Comparison of ENCODE assay signal across 9 mouse cellular contexts in genomic region chr1:87154501-87155120, GRCm38 (mm10). TPM values are rescaled to one million over a fixed set of nuclear protein-coding genes. Genes with fewer than 3 reads are reported as not detected.
DNase-seq lines count a peak whose midpoint lies in the region; ATAC-seq and TF ChIP-seq lines count a peak whose summit lies in the region.
"Had no signal": no experiment of that assay in that cellular context is flagged by ENCODE, and none has a peak within 500 bp of the region (broad histone marks: within the 10 kb centered on the region; RNA-seq: fewer than 3 reads in every experiment).

No protein-coding gene starts in this region.

- DNase-seq in forebrain, embryonic 14.5 days (ENCODE audit: low spot score), result no peak
- DNase-seq in stomach, postnatal 0 days (ENCODE audit: low spot score), result no peak
- no peak for DNase-seq in cerebellum, adult 9-11 months
- DNase-seq in frontal cortex, adult 2 months (ENCODE audit: extremely low spot score in 1 of 2, low spot score in 1 of 2), result no peak
- DNase-seq: adrenal gland, adult 2 months had no signal

- peak overlapping the region; percentile 68 for H3K4me2 ChIP-seq in forebrain, embryonic 14.5 days (ENCODE audit: low read length)
- H3K4me2 ChIP-seq in liver, embryonic 12.5 days, result peak overlapping the region; percentile 40
- peak overlapping the region; percentile 53 for H3K4me2 ChIP-seq in stomach, postnatal 0 days (replicated peaks; ENCODE audit: low read depth)

- no peak for TF ChIP-seq EP300 in stomach, postnatal 0 days (optimal IDR thresholded peaks at IDR 0.05)

- no peak for TF ChIP-seq CTCF in stomach, postnatal 0 days (IDR thresholded peaks at IDR 0.05; ENCODE audit: low read depth)

- H3K27me3 ChIP-seq in megakaryocyte, embryonic 14.5 days (replicated peaks), result peaks cover 94% of the 10 kb centered on the region
- peaks cover 76% of the 10 kb centered on the region for H3K27me3 ChIP-seq in forebrain, embryonic 14.5 days (replicated peaks; ENCODE audit: control insufficient read depth, insufficient read depth, low read length)
- H3K27me3 ChIP-seq in liver, embryonic 12.5 days (replicated peaks), result peaks cover 100% of the 10 kb centered on the region
- H3K27me3 ChIP-seq in stomach, postnatal 0 days (ENCODE audit: control insufficient read depth, insufficient read depth, low read length), result peaks cover 43% of the 10 kb centered on the region

- 2% methylated on average over 58 of the region's 58 CpGs for WGBS in forebrain, embryonic 14.5 days
- WGBS in liver, embryonic 12.5 days (ENCODE audit: insufficient replicate concordance), result 3% methylated on average over 57 of the region's 58 CpGs
- WGBS in stomach, postnatal 0 days, result 3% methylated on average over 51 of the region's 58 CpGs

- peak overlapping the region; percentile 18; the same call in 1 of the 2 replicates for H3K27ac ChIP-seq in forebrain, embryonic 14.5 days (ENCODE audit: low read depth, low read length)
- H3K27ac ChIP-seq in liver, embryonic 12.5 days, result no peak overlapping the region
- H3K27ac ChIP-seq in stomach, postnatal 0 days (replicated peaks), result no peak overlapping the region
- H3K27ac ChIP-seq: liver, embryonic 14.5 days had no signal

- H3K9me3 ChIP-seq in megakaryocyte, embryonic 14.5 days, result no peaks in the 10 kb centered on the region; the same call in 1 of the 2 replicates
- no peaks in the 10 kb centered on the region for H3K9me3 ChIP-seq in forebrain, embryonic 14.5 days (replicated peaks; ENCODE audit: control insufficient read depth, low read length)
- H3K9me3 ChIP-seq in liver, embryonic 12.5 days (replicated peaks), result no peaks in the 10 kb centered on the region
- no peaks in the 10 kb centered on the region for H3K9me3 ChIP-seq in stomach, postnatal 0 days (ENCODE audit: control insufficient read depth, low read length)

- H3K36me3 ChIP-seq in megakaryocyte, embryonic 14.5 days (replicated peaks; ENCODE audit: low read length), result no peaks in the 10 kb centered on the region
- no peaks in the 10 kb centered on the region for H3K36me3 ChIP-seq in forebrain, embryonic 14.5 days (ENCODE audit: control insufficient read depth, insufficient read depth, low read length)
- no peaks in the 10 kb centered on the region for H3K36me3 ChIP-seq in liver, embryonic 12.5 days
- no peaks in the 10 kb centered on the region for H3K36me3 ChIP-seq in stomach, postnatal 0 days (ENCODE audit: control insufficient read depth, insufficient read depth, low read length)

- peak overlapping the region; percentile 38 for H3K4me3 ChIP-seq in megakaryocyte, embryonic 14.5 days (replicated peaks)
- H3K4me3 ChIP-seq in forebrain, embryonic 14.5 days (ENCODE audit: low read depth, low read length), result peak overlapping the region; percentile 42
- H3K4me3 ChIP-seq in liver, embryonic 12.5 days, result peak overlapping the region; percentile 28
- H3K4me3 ChIP-seq in stomach, postnatal 0 days (ENCODE audit: low read depth, low read length), result peak overlapping the region; percentile 35

- no peak for ATAC-seq in megakaryocyte, adult 5-6 weeks (ENCODE audit: poor library complexity, severe bottlenecking)
- peak; percentile 16; the same call in 1 of the 2 replicates for ATAC-seq in forebrain, embryonic 14.5 days
- ATAC-seq in liver, embryonic 12.5 days, result no peak
- no peak for ATAC-seq in stomach, postnatal 0 days (ENCODE audit: low FRiP score, low TSS enrichment)

- H3K4me1 ChIP-seq in megakaryocyte, embryonic 14.5 days, result peaks cover 12% of the 10 kb centered on the region
- H3K4me1 ChIP-seq in forebrain, embryonic 14.5 days (ENCODE audit: control insufficient read depth, insufficient read depth, low read length), result no peaks in the 10 kb centered on the region
- 0 out of 2 replicates have a peak, but pooled peaks cover 8% of the 10 kb centered on the region for H3K4me1 ChIP-seq in liver, embryonic 12.5 days
- H3K4me1 ChIP-seq in stomach, postnatal 0 days (replicated peaks; ENCODE audit: control insufficient read depth, insufficient read depth), result peaks cover 7% of the 10 kb centered on the region

- peak overlapping the region; percentile 69 for H3K9ac ChIP-seq in forebrain, embryonic 14.5 days (ENCODE audit: low read length)
- no peak overlapping the region for H3K9ac ChIP-seq in liver, embryonic 12.5 days
- no peak overlapping the region for H3K9ac ChIP-seq in stomach, postnatal 0 days (ENCODE audit: low read length)
- H3K9ac ChIP-seq: liver, embryonic 14.5 days had no signal

RNA-seq across cellular contexts. Expression of gene Ecel1, which starts 1.7 kb away (rescaled TPM):
- not detected in 2 replicates for polyA plus RNA-seq in megakaryocyte, embryonic 14.5 days (2012; ENCODE audit: insufficient read depth, low replicate concordance)
- total RNA-seq in megakaryocyte, adult 5-6 weeks (2015), result not detected in 2 replicates
- total RNA-seq in megakaryocyte, adult 5-6 weeks (2017), result not detected in 2 replicates
- 18.1 and 18.4 TPM in 2 replicates for polyA plus RNA-seq in forebrain, embryonic 14.5 days (2014; fragmentation: Nextera tagmentation; extraction: Ambion mirVana)
- polyA plus RNA-seq in liver, embryonic 12.5 days (2016; fragmentation: Nextera tagmentation; extraction: Ambion mirVana), result 0.12 and 0.35 TPM in 2 replicates
- 2.2 and 2.3 TPM in 2 replicates for polyA plus RNA-seq in stomach, postnatal 0 days (2015; fragmentation: Nextera tagmentation; extraction: Ambion mirVana)
- polyA plus RNA-seq in frontal cortex, adult 2 months (2012; rRNA removed), result 3.2 and 3.6 TPM in 2 replicates

RNA-seq across cellular contexts. Expression of gene Prss56, which starts 28.5 kb away (rescaled TPM):
- not detected in 2 replicates for polyA plus RNA-seq in megakaryocyte, embryonic 14.5 days (2012; ENCODE audit: insufficient read depth, low replicate concordance)
- not detected in 2 replicates for total RNA-seq in megakaryocyte, adult 5-6 weeks (2015)
- not detected in 2 replicates for total RNA-seq in megakaryocyte, adult 5-6 weeks (2017)
- 0.58 and 1.1 TPM in 2 replicates for polyA plus RNA-seq in forebrain, embryonic 14.5 days (2014; fragmentation: Nextera tagmentation; extraction: Ambion mirVana)
- polyA plus RNA-seq in liver, embryonic 12.5 days (2016; fragmentation: Nextera tagmentation; extraction: Ambion mirVana), result not detected in 2 replicates
- polyA plus RNA-seq in stomach, postnatal 0 days (2015; fragmentation: Nextera tagmentation; extraction: Ambion mirVana), result 0.04 TPM in 1 of 2 replicates, not detected in the other
- 5.0 and 5.2 TPM in 2 replicates for polyA plus RNA-seq in frontal cortex, adult 2 months (2012; rRNA removed)
- total RNA-seq: adrenal gland, adult 2 months had no signal
- polyA plus RNA-seq: liver, embryonic 14.5 days had no signal

RNA-seq across cellular contexts. Expression of gene Akp3, which starts 29.8 kb away (rescaled TPM):
- not detected in 2 replicates for polyA plus RNA-seq in megakaryocyte, embryonic 14.5 days (2012; ENCODE audit: insufficient read depth, low replicate concordance)
- not detected in 2 replicates for total RNA-seq in megakaryocyte, adult 5-6 weeks (2015)
- total RNA-seq in megakaryocyte, adult 5-6 weeks (2017), result not detected in 2 replicates
- polyA plus RNA-seq in forebrain, embryonic 14.5 days (2014; fragmentation: Nextera tagmentation; extraction: Ambion mirVana), result not detected in 2 replicates
- polyA plus RNA-seq in liver, embryonic 12.5 days (2016; fragmentation: Nextera tagmentation; extraction: Ambion mirVana), result not detected in 2 replicates
- polyA plus RNA-seq in stomach, postnatal 0 days (2015; fragmentation: Nextera tagmentation; extraction: Ambion mirVana), result 0.38 TPM in 1 of 2 replicates, not detected in the other
- not detected in 2 replicates for polyA plus RNA-seq in frontal cortex, adult 2 months (2012; rRNA removed)
- total RNA-seq: adrenal gland, adult 2 months had no signal
- polyA plus RNA-seq: adrenal gland, adult 2 months; liver, embryonic 14.5 days had no signal

RNA-seq across cellular contexts. Expression of gene Chrnd, which starts 35.8 kb away (rescaled TPM):
- not detected in 2 replicates for polyA plus RNA-seq in megakaryocyte, embryonic 14.5 days (2012; ENCODE audit: insufficient read depth, low replicate concordance)
- not detected in 2 replicates for total RNA-seq in megakaryocyte, adult 5-6 weeks (2015)
- total RNA-seq in megakaryocyte, adult 5-6 weeks (2017), result not detected in 2 replicates
- not detected in 2 replicates for polyA plus RNA-seq in forebrain, embryonic 14.5 days (2014; fragmentation: Nextera tagmentation; extraction: Ambion mirVana)
- 0.07 TPM in 1 of 2 replicates, not detected in the other for polyA plus RNA-seq in liver, embryonic 12.5 days (2016; fragmentation: Nextera tagmentation; extraction: Ambion mirVana)
- 0.04 and 0.08 TPM in 2 replicates for polyA plus RNA-seq in stomach, postnatal 0 days (2015; fragmentation: Nextera tagmentation; extraction: Ambion mirVana)
- polyA plus RNA-seq in frontal cortex, adult 2 months (2012; rRNA removed), result not detected in 2 replicates
- total RNA-seq: adrenal gland, adult 2 months had no signal
- polyA plus RNA-seq: adrenal gland, adult 2 months; liver, embryonic 14.5 days had no signal

RNA-seq across cellular contexts. Expression of gene Chrng, which starts 49.8 kb away (rescaled TPM):
- polyA plus RNA-seq in megakaryocyte, embryonic 14.5 days (2012; ENCODE audit: insufficient read depth, low replicate concordance), result not detected in 2 replicates
- total RNA-seq in megakaryocyte, adult 5-6 weeks (2015), result not detected in 2 replicates
- total RNA-seq in megakaryocyte, adult 5-6 weeks (2017), result not detected in 2 replicates
- polyA plus RNA-seq in forebrain, embryonic 14.5 days (2014; fragmentation: Nextera tagmentation; extraction: Ambion mirVana), result not detected in 2 replicates
- polyA plus RNA-seq in liver, embryonic 12.5 days (2016; fragmentation: Nextera tagmentation; extraction: Ambion mirVana), result 0.52 and 0.54 TPM in 2 replicates
- polyA plus RNA-seq in stomach, postnatal 0 days (2015; fragmentation: Nextera tagmentation; extraction: Ambion mirVana), result 0.36 and 0.38 TPM in 2 replicates
- not detected in 2 replicates for polyA plus RNA-seq in frontal cortex, adult 2 months (2012; rRNA removed)
- total RNA-seq: adrenal gland, adult 2 months had no signal
- polyA plus RNA-seq: adrenal gland, adult 2 months; liver, embryonic 14.5 days had no signal
